In the genomic region with DNA sequence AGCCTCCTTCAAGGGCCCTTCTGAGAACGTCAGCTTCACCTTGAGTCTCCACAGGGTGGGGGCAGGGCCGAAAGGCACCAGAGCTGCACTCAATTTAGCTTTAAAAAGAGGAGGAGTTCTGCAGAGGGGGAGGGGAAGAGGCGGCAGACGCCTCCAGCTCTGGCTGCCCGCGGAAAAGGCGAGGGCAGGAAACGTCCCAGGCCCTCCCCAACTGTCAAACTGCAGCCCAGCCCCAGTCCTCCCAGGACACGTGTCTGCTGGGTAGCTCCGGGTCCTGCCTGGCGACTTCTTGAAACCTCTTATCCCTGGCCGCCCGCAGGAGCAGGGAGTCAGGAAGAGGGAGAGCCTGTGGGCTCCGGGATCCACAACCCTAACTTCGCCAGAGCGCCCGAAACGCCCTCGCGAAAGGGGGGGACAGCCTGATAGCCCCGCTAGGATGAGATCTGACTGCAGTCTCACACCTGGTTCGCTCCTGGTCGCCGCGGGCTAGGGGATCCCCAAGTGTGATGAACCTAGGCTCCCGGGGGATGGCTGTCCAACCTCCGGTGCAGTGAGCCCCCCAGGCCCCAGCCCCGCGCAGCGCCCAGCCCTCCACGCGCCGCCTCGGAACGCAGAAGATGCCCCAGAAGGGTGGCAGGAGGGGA, we compare ENCODE assay signal across 9 mouse cellular contexts. TPM values are rescaled to one million over a fixed set of nuclear protein-coding genes. Genes with fewer than 3 reads are reported as not detected.
A peak's percentile ranks its signal among the peaks of the same experiment; 100 is the strongest.
DNase-seq lines count a peak whose midpoint lies in the region; ATAC-seq and TF ChIP-seq lines count a peak whose summit lies in the region.
"Had no signal": no experiment of that assay in that cellular context is flagged by ENCODE, and none has a peak within 500 bp of the region (broad histone marks: within the 10 kb centered on the region; RNA-seq: fewer than 3 reads in every experiment).

No protein-coding gene starts in this region.

- intact Hi-C loops in heart, postnatal 14 days (cut with DNase I): loop anchor here (1.0 kb wide), 1 partner anchor 43 kb away; no protein-coding TSS in a partner anchor

- H3K4me1 ChIP-seq in E14TG2a.4 (replicated peaks; ENCODE audit: low read depth, low read length): peaks cover 15% of the 10 kb centered on the region
- H3K4me1 ChIP-seq in forebrain, embryonic 16.5 days (replicated peaks; ENCODE audit: control insufficient read depth, insufficient read depth, low read length): peaks cover 20% of the 10 kb centered on the region
- H3K4me1 ChIP-seq in liver, embryonic 15.5 days (replicated peaks): peaks cover 22% of the 10 kb centered on the region
- peaks cover 27% of the 10 kb centered on the region for H3K4me1 ChIP-seq in neural tube, embryonic 13.5 days (replicated peaks)

- peak; percentile 6 for DNase-seq in cerebellum, adult 11 months
- peak; percentile 72 to 75 for DNase-seq in heart, postnatal 14 days
- DNase-seq in kidney, postnatal 36 days: peak; percentile 69 to 76
- DNase-seq in testis, postnatal 10 days (ENCODE audit: low spot score): peak; percentile 49

- TF ChIP-seq CTCF in E14TG2a.4 (conservative IDR thresholded peaks at IDR 0.05; ENCODE audit: low read length): no peak

- peak; percentile 36 for ATAC-seq in forebrain, embryonic 16.5 days
- ATAC-seq in liver, embryonic 15.5 days (ENCODE audit: insufficient read depth): peak; percentile 65
- ATAC-seq in neural tube, embryonic 13.5 days (ENCODE audit: low read depth): peak; percentile 52

- H3K27ac ChIP-seq in forebrain, embryonic 16.5 days (ENCODE audit: low read length): peak overlapping the region; percentile 89
- H3K27ac ChIP-seq in liver, embryonic 15.5 days (replicated peaks): 0 out of 2 replicates have a peak overlapping the region, but pooled peaks have one; percentile 14
- H3K27ac ChIP-seq in neural tube, embryonic 13.5 days (replicated peaks): no peak overlapping the region; the same call in 1 of the 2 replicates

- H3K9ac ChIP-seq in forebrain, embryonic 16.5 days (replicated peaks; ENCODE audit: low read depth, low read length): peak overlapping the region; percentile 77
- peak overlapping the region; percentile 56 for H3K9ac ChIP-seq in liver, embryonic 15.5 days
- H3K9ac ChIP-seq in neural tube, embryonic 13.5 days: peak overlapping the region; percentile 84

- H3K4me2 ChIP-seq in forebrain, embryonic 16.5 days (ENCODE audit: low read length): peak overlapping the region; percentile 100
- H3K4me2 ChIP-seq in liver, embryonic 15.5 days: peak overlapping the region; percentile 94
- peak overlapping the region; percentile 100 for H3K4me2 ChIP-seq in neural tube, embryonic 13.5 days

- under 1% methylated on average over 33 of the region's 35 CpGs for WGBS in forebrain, embryonic 16.5 days
- under 1% methylated on average over 35 of the region's 35 CpGs for WGBS in liver, embryonic 15.5 days (ENCODE audit: insufficient replicate concordance)
- 1% methylated on average over 35 of the region's 35 CpGs for WGBS in neural tube, embryonic 13.5 days

- peaks cover 43% of the 10 kb centered on the region for H3K27me3 ChIP-seq in E14TG2a.4 (ENCODE audit: insufficient read depth, low read length)
- H3K27me3 ChIP-seq in forebrain, embryonic 16.5 days (replicated peaks; ENCODE audit: control insufficient read depth, insufficient read depth, low read length): no peaks in the 10 kb centered on the region
- peaks cover 7% of the 10 kb centered on the region; the same call in 1 of the 2 replicates for H3K27me3 ChIP-seq in liver, embryonic 15.5 days
- no peaks in the 10 kb centered on the region for H3K27me3 ChIP-seq in neural tube, embryonic 13.5 days

- H3K36me3 ChIP-seq in E14TG2a.4 (ENCODE audit: insufficient read depth, low read length): no peaks in the 10 kb centered on the region
- H3K36me3 ChIP-seq in forebrain, embryonic 16.5 days (ENCODE audit: control insufficient read depth, insufficient read depth): no peaks in the 10 kb centered on the region
- no peaks in the 10 kb centered on the region for H3K36me3 ChIP-seq in liver, embryonic 15.5 days (replicated peaks)
- no peaks in the 10 kb centered on the region for H3K36me3 ChIP-seq in neural tube, embryonic 13.5 days
- H3K36me3 ChIP-seq: G1E had no signal

- H3K9me3 ChIP-seq in E14TG2a.4 (ENCODE audit: low read length): no peaks in the 10 kb centered on the region
- H3K9me3 ChIP-seq in forebrain, embryonic 16.5 days (ENCODE audit: control insufficient read depth, low read length): no peaks in the 10 kb centered on the region
- no peaks in the 10 kb centered on the region for H3K9me3 ChIP-seq in liver, embryonic 15.5 days (replicated peaks)
- H3K9me3 ChIP-seq in neural tube, embryonic 13.5 days: no peaks in the 10 kb centered on the region

- peak overlapping the region; percentile 85 for H3K4me3 ChIP-seq in E14TG2a.4 (replicated peaks; ENCODE audit: low read length)
- H3K4me3 ChIP-seq in forebrain, embryonic 16.5 days (replicated peaks; ENCODE audit: low read length): peak overlapping the region; percentile 92
- H3K4me3 ChIP-seq in liver, embryonic 15.5 days (replicated peaks): peak overlapping the region; percentile 65
- peak overlapping the region; percentile 77 for H3K4me3 ChIP-seq in neural tube, embryonic 13.5 days

RNA-seq across cellular contexts. Expression of gene Adamts3, which starts 0.9 kb away (rescaled TPM):
- polyA plus RNA-seq in forebrain, embryonic 16.5 days (2015; fragmentation: Nextera tagmentation; extraction: Ambion mirVana): 14.3 and 18.1 TPM in 2 replicates
- 1 to 10 TPM; 8.1 to 8.9 TPM for total RNA-seq in heart, postnatal 14 days (2021)
- 0.63 and 0.75 TPM in 2 replicates for polyA plus RNA-seq in liver, embryonic 15.5 days (2015; fragmentation: Nextera tagmentation; extraction: Ambion mirVana)
- 7.5 and 8.4 TPM in 2 replicates for polyA plus RNA-seq in neural tube, embryonic 13.5 days (2015; fragmentation: Nextera tagmentation; extraction: Ambion mirVana)
- polyA plus RNA-seq: G1E had no signal

Comparison
In these comparisons a context has a peak if more than half of its experiments do, and no peak if none do; other contexts are left out.
1. DNase-seq: peak in every context shown above with its lines; median percentile 74 in heart, postnatal 14 days; 72 in kidney, postnatal 36 days; 49 in testis, postnatal 10 days; 6 in cerebellum, adult 11 months.